Mouse (Mus musculus): ENCODE measurements around the gene Cdyl. TPM values are rescaled to one million over a fixed set of nuclear protein-coding genes. Genes with fewer than 3 reads are reported as not detected.

Gene Cdyl
- polyA plus RNA-seq, 1 experiment, result 41.1 TPM

- no peak overlapping the region for H3K9ac ChIP-seq (ENCODE audit: low read depth, poor library complexity, severe bottlenecking)
- H3K27me3 ChIP-seq (ENCODE audit: control insufficient read depth, insufficient read depth, low read length, poor library complexity, severe bottlenecking), result no peaks in the 10 kb centered on the region
- H3K9me3 ChIP-seq (replicated peaks; ENCODE audit: control insufficient read depth, insufficient read depth, low read length, poor library complexity, severe bottlenecking), result no peaks in the 10 kb centered on the region
- TF ChIP-seq CTCF (IDR thresholded peaks at IDR 0.05; ENCODE audit: low read depth, low read length), result no peak
- no peak for TF ChIP-seq EP300 (IDR thresholded peaks at IDR 0.05; ENCODE audit: insufficient read depth, low read depth, low read length)
- TF ChIP-seq POLR2A (IDR thresholded peaks at IDR 0.05; ENCODE audit: insufficient read depth, low read length), result no peak
- H3K36me3 ChIP-seq (ENCODE audit: control insufficient read depth, insufficient read depth, low read length, poor library complexity, severe bottlenecking), result no peaks in the 10 kb centered on the region
- H3K4me1 ChIP-seq (ENCODE audit: control insufficient read depth, insufficient read depth, low read length), result no peaks in the 10 kb centered on the region
- H3K4me3 ChIP-seq (ENCODE audit: low read depth, low read length), result no peak overlapping the region
- H3K27ac ChIP-seq (ENCODE audit: insufficient read depth, low read length), result no peak overlapping the region
Observed at GRCm38 (mm10) chr13:35620756-35621155, 38.9 kb upstream of the Cdyl start.

- no peaks in the 10 kb centered on the region for H3K4me1 ChIP-seq (ENCODE audit: control insufficient read depth, insufficient read depth, low read length)
- H3K27ac ChIP-seq (ENCODE audit: insufficient read depth, low read length), result no peak overlapping the region
- H3K27me3 ChIP-seq (ENCODE audit: control insufficient read depth, insufficient read depth, low read length, poor library complexity, severe bottlenecking), result no peaks in the 10 kb centered on the region
- no peaks in the 10 kb centered on the region for H3K9me3 ChIP-seq (replicated peaks; ENCODE audit: control insufficient read depth, insufficient read depth, low read length, poor library complexity, severe bottlenecking)
- H3K9ac ChIP-seq (ENCODE audit: low read depth, poor library complexity, severe bottlenecking), result no peak overlapping the region
- H3K4me3 ChIP-seq (ENCODE audit: low read depth, low read length), result no peak overlapping the region
- H3K36me3 ChIP-seq (ENCODE audit: control insufficient read depth, insufficient read depth, low read length, poor library complexity, severe bottlenecking), result no peaks in the 10 kb centered on the region
- TF ChIP-seq CTCF (IDR thresholded peaks at IDR 0.05; ENCODE audit: low read depth, low read length) (no peak), EP300 (IDR thresholded peaks at IDR 0.05; ENCODE audit: insufficient read depth, low read depth, low read length) (no peak), POLR2A (IDR thresholded peaks at IDR 0.05; ENCODE audit: insufficient read depth, low read length) (no peak)
Observed at GRCm38 (mm10) chr13:35624831-35625230, 34.8 kb upstream of the Cdyl start.

DNA sequence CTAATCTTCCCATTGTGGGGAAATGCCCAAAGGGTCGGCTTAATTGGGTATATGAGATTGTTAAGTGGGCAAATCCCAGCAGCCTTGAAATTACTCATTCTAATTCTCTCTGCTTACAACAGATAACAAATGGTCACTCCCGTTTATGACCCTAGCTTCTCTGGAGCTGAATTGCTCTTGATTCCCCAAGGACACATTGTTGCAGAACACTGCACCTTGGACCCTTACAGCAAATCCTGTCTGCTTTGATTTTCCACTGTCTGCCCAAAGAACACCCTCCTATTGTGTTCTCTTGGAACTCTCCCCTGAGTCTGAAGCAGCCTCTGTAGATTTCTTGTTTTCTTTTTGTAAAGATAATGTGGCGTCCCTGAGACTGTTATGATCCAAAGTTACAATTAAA is 34.1 kb upstream of the Cdyl start:
- Histone ChIP-seq H3K9me3 (replicated peaks; ENCODE audit: control insufficient read depth, insufficient read depth, low read length, poor library complexity, severe bottlenecking) (no peaks in the 10 kb centered on the region), H3K27ac (ENCODE audit: insufficient read depth, low read length) (no peak overlapping the region)
- TF ChIP-seq POLR2A (IDR thresholded peaks at IDR 0.05; ENCODE audit: insufficient read depth, low read length), result no peak
- TF ChIP-seq EP300 (IDR thresholded peaks at IDR 0.05; ENCODE audit: insufficient read depth, low read depth, low read length), result no peak

DNA sequence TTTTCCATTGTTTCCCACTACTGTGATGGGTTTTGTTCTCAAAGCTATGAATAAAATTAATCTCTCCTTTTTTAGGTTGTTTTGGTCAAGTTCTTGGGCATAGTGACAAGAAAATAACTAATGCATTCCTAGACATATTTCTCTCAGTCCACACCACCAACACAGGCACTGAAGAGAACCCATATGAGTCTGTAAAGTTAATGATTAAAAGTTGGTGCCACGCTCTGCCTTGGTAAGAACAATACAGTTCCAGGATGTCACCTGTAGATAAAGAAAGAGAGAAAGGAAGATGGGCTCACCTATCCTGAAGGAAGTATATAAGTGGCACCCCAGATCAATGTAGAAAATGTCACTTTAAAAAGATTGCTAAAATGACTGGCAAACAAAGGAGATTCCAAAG is 32.3 kb upstream of the Cdyl start:
- H3K4me1 ChIP-seq (ENCODE audit: control insufficient read depth, insufficient read depth, low read length), result no peaks in the 10 kb centered on the region
- no peak for TF ChIP-seq EP300 (IDR thresholded peaks at IDR 0.05; ENCODE audit: insufficient read depth, low read depth, low read length)
- TF ChIP-seq CTCF (IDR thresholded peaks at IDR 0.05; ENCODE audit: low read depth, low read length), result no peak
- TF ChIP-seq POLR2A (IDR thresholded peaks at IDR 0.05; ENCODE audit: insufficient read depth, low read length), result no peak
- no peak overlapping the region for H3K4me3 ChIP-seq (ENCODE audit: low read depth, low read length)
- no peak overlapping the region for H3K9ac ChIP-seq (ENCODE audit: low read depth, poor library complexity, severe bottlenecking)
- no peaks in the 10 kb centered on the region for H3K27me3 ChIP-seq (ENCODE audit: control insufficient read depth, insufficient read depth, low read length, poor library complexity, severe bottlenecking)
- no peaks in the 10 kb centered on the region for H3K36me3 ChIP-seq (ENCODE audit: control insufficient read depth, insufficient read depth, low read length, poor library complexity, severe bottlenecking)
- no peak overlapping the region for H3K27ac ChIP-seq (ENCODE audit: insufficient read depth, low read length)
- no peaks in the 10 kb centered on the region for H3K9me3 ChIP-seq (replicated peaks; ENCODE audit: control insufficient read depth, insufficient read depth, low read length, poor library complexity, severe bottlenecking)

More for the DNA sequence above, 34.1 kb upstream of the Cdyl start:
- Histone ChIP-seq H3K36me3 (ENCODE audit: control insufficient read depth, insufficient read depth, low read length, poor library complexity, severe bottlenecking) (no peaks in the 10 kb centered on the region), H3K4me1 (ENCODE audit: control insufficient read depth, insufficient read depth, low read length) (no peaks in the 10 kb centered on the region), H3K27me3 (ENCODE audit: control insufficient read depth, insufficient read depth, low read length, poor library complexity, severe bottlenecking) (no peaks in the 10 kb centered on the region), H3K9ac (ENCODE audit: low read depth, poor library complexity, severe bottlenecking) (no peak overlapping the region), H3K4me3 (ENCODE audit: low read depth, low read length) (no peak overlapping the region)

DNA sequence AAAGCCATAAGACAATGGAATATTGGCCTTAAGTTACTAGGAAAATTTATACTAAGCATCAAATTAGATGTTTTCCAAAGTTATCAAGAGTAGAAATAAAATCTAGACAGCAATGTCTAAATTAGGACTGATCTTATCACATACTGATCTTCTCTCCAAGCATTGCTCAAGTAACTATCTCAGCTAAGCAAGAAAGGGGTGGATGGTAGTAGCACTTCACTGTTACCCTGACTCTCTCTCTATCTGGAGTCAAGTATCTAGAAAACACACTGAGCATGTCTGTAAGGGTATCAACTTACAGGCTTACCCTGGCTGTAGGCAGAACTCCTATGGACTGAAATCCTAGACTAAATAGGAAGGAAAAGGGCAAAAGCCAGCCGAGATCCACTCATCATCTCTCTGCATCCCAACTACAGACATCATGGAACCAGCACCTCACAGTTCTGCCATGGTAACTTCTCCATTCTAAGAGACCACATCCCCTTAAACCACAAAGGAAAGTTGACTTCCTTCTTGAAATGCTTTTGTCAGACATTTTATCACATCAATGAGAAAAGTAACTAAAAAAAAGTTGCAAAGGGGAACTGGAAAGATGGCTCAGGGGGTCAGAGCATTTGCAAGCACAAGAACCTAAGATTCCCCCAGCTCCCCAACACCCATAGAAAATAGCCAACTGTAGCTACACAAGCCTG is 12.4 kb upstream of the Cdyl start:
- no peak overlapping the region for H3K9ac ChIP-seq (ENCODE audit: low read depth, poor library complexity, severe bottlenecking)
- no peaks in the 10 kb centered on the region for H3K9me3 ChIP-seq (replicated peaks; ENCODE audit: control insufficient read depth, insufficient read depth, low read length, poor library complexity, severe bottlenecking)
- TF ChIP-seq EP300 (IDR thresholded peaks at IDR 0.05; ENCODE audit: insufficient read depth, low read depth, low read length), result no peak
- TF ChIP-seq POLR2A (IDR thresholded peaks at IDR 0.05; ENCODE audit: insufficient read depth, low read length), result no peak
- TF ChIP-seq CTCF (IDR thresholded peaks at IDR 0.05; ENCODE audit: low read depth, low read length), result no peak
- H3K4me3 ChIP-seq (ENCODE audit: low read depth, low read length), result no peak overlapping the region
- no peaks in the 10 kb centered on the region for H3K27me3 ChIP-seq (ENCODE audit: control insufficient read depth, insufficient read depth, low read length, poor library complexity, severe bottlenecking)
- no peaks in the 10 kb centered on the region for H3K36me3 ChIP-seq (ENCODE audit: control insufficient read depth, insufficient read depth, low read length, poor library complexity, severe bottlenecking)
- H3K27ac ChIP-seq (ENCODE audit: insufficient read depth, low read length), result no peak overlapping the region
- no peaks in the 10 kb centered on the region for H3K4me1 ChIP-seq (ENCODE audit: control insufficient read depth, insufficient read depth, low read length)

- TF ChIP-seq POLR2A (IDR thresholded peaks at IDR 0.05; ENCODE audit: insufficient read depth, low read length), result no peak
- TF ChIP-seq EP300 (IDR thresholded peaks at IDR 0.05; ENCODE audit: insufficient read depth, low read depth, low read length), result no peak
- TF ChIP-seq CTCF (IDR thresholded peaks at IDR 0.05; ENCODE audit: low read depth, low read length), result no peak
- Histone ChIP-seq H3K9me3 (replicated peaks; ENCODE audit: control insufficient read depth, insufficient read depth, low read length, poor library complexity, severe bottlenecking) (no peaks in the 10 kb centered on the region), H3K4me3 (ENCODE audit: low read depth, low read length) (no peak overlapping the region), H3K4me1 (ENCODE audit: control insufficient read depth, insufficient read depth, low read length) (no peaks in the 10 kb centered on the region), H3K9ac (ENCODE audit: low read depth, poor library complexity, severe bottlenecking) (no peak overlapping the region), H3K36me3 (ENCODE audit: control insufficient read depth, insufficient read depth, low read length, poor library complexity, severe bottlenecking) (no peaks in the 10 kb centered on the region), H3K27ac (ENCODE audit: insufficient read depth, low read length) (no peak overlapping the region), H3K27me3 (ENCODE audit: control insufficient read depth, insufficient read depth, low read length, poor library complexity, severe bottlenecking) (no peaks in the 10 kb centered on the region)
Observed at GRCm38 (mm10) chr13:35650284-35650872, 9.3 kb upstream of the Cdyl start.

Measured in ES-Bruce4 (cell line).